Mouse (Mus musculus) cerebellum, adult 18-20 months (tissue): ENCODE measurements around the gene Slc38a2.
A peak's percentile ranks its signal among the peaks of the same experiment; 100 is the strongest.

Source experiments
- DNase-seq, 2 experiments: peaks; one replicate each; pipeline ENCODE4 v3.0.0; 2021

Gene Slc38a2

GRCm38 (mm10) chr15:96718466-96718865, 18.9 kb upstream of the Slc38a2 start:
- no peak for DNase-seq

DNA sequence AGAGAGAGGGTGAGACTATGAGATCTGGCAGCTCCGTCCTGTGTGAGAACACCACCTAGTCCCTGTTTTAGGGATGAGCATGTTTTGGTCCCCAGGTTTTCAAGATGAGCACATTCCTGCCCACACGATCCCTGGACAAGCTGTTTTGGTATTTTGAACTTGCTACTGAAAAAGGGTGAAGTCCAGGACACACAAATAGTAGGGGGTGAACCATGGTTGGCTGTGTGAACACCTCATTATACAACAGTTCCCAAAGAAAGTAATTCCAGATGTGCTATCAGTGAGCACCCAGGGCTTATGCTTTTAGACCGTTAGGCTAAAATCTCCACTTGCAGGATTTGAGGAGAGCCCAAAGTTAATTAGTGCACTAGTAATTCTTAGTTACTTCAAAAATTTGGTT, 17.7 kb upstream of the Slc38a2 start:
- no peak for DNase-seq

GRCm38 (mm10) chr15:96716371-96716770, 16.8 kb upstream of the Slc38a2 start:
- DNase-seq = no peak

- no peak for DNase-seq
Measured at GRCm38 (mm10) chr15:96715692-96716080, 16.2 kb upstream of the Slc38a2 start.

DNA sequence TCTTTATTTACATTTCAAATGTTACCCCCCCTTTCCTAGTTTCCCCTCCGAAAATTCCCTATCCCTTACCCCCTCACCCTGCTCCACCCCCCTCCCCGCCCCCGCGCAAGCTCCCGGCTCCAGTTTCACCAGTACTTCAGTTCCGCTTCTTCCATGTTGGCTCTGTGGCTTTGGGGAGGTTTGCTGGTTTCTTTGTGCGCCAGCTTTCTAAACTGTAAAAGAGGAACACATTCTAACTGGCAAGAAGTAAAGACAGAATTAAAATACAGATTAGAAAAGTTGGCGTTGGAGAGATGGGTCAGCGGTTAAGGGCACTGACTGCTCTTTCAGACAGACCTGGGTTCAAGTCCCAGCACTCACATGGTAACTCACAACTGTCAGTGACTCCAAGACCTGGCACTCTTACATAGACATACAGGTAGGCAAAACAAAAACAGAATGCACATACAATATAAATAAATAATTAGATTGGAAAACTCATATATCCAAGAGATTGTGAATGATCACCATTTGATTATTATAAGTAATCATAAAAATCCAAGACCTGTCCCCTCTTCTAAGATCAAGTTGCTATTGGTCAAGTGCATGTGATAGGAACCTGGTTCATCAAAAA, 15.7 kb upstream of the Slc38a2 start:
- no peak for DNase-seq

DNA sequence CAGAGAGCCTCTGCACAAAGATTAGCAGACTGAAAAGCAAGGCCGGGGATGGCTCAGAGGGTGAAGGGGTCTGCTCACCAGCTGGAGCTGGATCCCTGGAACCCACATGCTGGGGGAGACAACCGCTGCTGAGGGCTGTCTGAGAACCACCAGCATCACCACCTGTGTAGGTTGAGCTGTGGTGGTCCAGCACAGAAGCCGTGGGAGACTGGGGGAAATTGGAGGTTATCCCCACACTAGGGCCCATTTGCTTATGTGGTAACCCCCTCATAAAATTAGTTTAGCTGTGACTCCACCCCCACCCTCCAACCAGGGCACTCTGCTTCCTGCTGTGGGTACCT, 15.1 kb upstream of the Slc38a2 start:
- no peak for DNase-seq

DNA sequence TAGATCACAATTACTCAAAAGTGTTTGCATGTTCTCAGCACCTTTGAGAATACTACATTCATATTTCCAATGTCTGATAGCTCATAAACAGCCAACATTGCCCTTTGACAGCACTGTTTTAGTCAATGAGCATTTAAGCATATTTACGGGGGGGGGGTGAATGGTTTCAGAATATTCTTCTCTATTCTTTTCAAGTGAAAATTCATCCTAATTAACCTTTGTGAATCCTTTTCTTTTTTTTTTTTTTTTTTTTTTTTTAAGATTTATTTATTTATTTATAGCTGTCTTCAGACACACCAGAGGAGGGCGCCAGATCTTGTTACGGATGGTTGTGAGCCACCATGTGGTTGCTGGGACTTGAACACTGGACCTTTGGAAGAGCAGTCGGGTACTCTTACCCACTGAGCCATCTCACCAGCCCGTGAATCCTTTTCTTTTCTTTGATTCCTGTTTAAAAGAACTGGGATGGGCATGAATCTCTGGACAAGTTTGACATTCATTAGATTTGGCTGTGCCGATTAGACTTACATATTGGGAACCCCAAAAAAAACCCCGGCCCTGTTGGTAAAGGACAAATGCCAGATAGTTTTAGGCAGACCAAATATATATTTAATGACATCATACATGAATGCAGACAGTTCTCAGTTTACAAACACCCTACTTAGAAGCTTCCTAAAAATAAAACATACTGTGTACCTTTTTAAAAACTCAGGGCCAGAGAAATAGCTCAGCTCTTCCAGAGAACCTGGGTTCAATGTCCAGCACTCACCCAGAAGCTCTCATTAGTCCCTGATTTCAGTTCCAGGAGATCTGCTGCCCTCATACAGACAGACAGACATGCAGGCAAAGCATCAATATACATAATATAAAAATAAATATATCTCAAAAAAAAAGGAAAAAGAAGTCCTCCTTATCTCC, 14.5 kb upstream of the Slc38a2 start:
- DNase-seq = no peak

DNA sequence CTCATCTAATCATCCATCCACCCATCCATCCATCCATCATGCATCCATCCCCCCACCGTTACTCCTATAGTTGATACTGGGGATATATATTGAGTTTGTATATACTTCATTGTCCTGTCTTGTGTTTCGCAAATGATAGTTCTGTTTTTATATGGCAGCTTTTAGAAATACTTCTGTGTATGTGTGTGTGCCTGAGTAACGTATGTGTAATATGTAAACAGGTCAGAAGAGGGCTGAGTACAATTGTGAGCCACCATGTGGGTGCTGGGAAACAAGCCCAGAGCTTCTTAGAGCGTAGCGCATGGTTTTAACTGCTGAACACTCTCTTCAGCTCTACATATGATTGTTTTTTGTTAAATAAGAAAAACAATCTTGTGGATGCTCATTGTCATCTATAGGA, 12.8 kb upstream of the Slc38a2 start:
- DNase-seq = no peak

GRCm38 (mm10) chr15:96711664-96712063, 12.1 kb upstream of the Slc38a2 start:
- no peak for DNase-seq

DNA sequence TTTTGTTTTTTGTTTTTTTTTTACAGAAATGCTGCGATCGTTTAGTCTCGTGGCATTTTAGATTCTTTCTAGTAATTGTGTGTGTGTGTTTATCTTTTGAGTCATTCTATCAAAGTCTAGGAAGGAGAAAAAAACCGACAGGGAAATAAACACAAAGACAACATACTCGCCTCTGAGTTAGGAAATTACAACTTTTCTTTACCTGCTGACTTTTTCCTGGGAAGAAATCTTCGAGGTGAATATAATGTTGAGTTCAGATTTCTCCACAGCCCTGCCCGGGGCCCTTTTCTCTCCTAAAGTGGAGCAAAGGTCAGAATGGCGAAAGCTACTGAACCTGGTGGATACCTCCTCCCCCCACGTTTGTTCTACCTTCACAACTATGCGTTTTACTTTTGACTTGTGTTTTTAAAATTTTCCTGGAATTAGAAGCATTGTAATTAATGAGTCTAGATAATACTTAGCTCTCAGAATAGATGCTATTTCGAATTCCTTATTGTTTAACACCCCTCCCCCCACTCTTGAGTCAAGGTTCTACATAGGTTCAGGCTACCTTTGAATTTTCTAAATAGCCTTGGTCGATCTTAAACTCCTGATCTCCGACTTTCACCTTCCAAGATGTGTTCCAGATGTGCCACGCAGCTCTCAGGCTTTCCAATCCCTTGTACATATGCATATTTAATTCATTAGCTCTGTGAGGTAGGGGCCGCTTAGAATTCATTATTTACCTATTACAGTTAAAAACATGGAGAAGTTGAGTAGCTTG, 11.0 kb upstream of the Slc38a2 start:
- no peak for DNase-seq

- peak; percentile 96 to 100 for DNase-seq
Measured at GRCm38 (mm10) chr15:96709491-96710351, 10.2 kb upstream of the Slc38a2 start.

- DNase-seq = peak in 1 of 2 experiments; percentile 21
Measured at GRCm38 (mm10) chr15:96708976-96709490, 9.5 kb upstream of the Slc38a2 start.

- no peak for DNase-seq
Measured at GRCm38 (mm10) chr15:96708428-96708827, 8.9 kb upstream of the Slc38a2 start.

DNA sequence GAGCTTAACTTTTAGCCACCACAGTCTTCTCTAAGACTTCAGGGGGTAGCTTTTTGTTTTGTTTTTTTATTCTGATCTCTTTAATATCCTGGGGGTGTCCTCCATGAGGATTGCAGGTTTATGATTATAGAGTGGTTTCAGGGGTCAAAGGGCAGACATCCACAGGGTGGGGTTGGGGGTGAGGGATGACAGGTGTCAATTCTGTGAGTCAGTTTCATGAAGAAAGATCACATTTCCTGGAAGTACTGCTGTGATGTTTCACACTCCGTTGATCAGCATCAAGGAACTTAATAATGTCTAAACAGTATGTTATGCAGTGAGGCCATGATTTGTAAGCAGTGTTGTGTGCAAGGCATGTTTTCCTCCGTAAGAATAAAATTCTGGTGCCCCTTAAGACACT, 8.4 kb upstream of the Slc38a2 start:
- DNase-seq = no peak

DNA sequence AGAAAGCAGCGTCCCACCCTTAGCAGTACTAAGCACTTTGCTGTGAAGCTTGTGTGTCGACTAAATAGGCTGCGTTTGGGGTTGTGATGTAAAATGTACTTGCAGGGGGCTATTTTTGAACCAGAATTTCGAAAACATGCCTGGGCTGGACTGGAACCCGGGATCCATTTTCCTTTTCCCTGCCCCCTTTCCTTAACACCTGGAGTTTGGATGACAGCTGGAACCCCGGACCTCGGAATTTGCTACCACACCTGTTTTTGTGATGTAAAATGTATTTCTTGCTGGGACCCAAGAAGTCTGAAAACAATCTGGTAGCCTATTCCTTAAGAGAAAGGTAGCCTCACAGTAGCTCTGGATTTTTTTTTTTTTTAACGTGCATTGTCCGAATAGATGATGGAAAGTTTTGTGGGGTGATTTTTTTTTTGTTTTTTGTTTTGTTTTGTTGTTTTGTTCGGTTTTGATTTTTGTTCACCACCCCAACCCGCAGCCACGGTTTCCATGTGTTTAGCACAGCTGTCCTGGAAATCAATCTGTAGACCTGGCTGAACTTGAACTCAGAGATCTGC, 3.0 kb upstream of the Slc38a2 start:
- no peak for DNase-seq

GRCm38 (mm10) chr15:96700766-96701165, 1.2 kb upstream of the Slc38a2 start:
- DNase-seq = no peak

DNA sequence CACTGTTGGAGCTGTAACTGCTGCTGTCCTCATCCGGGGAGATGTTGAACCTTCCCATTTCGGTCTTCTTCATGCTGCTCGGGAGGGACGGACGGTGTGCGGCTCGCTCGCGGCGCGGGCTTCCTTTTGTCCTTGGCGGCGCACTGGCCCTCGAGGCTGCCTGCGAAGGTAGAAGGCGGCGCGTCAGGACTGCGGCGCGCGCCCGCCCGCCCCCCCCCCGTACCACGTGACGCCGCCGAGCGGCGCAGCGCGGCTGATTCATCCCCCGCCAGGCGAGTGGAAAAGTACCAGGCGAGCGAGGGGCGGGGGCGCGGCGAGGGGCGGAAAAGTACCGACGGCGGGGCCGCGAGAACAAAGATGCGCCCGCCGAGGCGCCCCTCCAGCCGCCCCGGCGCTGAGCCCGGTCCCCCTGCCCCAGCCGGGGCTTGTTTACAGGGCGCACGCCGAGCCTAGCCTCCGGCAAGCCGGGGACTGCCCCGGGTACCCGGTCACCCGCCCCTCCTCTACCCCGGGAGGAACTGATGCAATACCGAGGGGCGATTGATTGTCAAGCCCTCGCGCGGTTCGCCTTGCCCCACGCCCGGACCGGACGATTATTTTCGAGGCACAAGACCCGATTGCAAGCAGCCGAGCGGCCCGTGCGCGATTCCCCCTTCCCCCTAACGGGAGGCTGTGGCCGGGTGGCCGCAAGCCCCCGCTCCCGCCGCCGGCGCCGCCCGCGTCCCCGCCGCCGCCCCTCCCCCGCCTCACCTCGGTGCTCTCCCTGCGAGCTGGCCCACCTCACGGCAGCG, 677 bp downstream of the Slc38a2 start:
- peak; percentile 87 to 92 for DNase-seq

DNA sequence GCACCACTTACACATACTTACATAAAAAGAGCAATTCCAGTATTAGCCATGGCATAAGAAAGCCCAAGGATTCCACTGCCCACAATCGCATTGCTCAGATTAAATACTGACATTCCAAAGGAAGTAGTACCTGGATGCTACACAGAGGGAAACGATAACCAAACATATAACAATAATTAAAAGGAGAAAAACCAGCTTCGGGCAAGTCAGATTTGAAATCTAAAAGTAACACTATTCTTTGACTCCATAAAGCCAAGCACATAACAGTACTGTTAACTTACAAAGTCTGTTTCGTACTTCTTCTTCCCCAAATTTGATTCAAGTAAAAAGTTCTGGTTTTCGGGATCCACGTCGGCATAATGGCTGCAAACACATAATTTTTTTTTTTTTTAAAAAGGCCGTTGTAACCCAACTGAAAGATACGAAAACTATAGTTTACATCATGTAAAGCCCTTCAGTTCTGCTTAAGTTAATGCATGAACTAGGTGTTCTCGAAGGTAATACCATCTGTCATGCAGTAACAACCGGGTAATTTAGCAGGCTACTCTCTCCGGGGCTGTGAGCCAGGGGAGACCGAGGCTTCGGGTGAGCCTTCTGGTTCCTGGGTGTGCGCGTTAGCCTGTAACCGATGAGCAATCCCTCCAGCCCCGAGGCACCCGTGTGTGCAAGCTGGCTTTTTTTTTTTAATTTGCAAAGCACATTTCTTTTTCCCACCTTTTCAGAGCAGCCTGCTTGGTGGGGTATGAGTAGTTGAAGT, 1.5 kb downstream of the Slc38a2 start:
- peak in 1 of 2 experiments; percentile 53 for DNase-seq

GRCm38 (mm10) chr15:96696486-96697284, 2.8 kb downstream of the Slc38a2 start:
- DNase-seq = no peak
